Mouse (Mus musculus): ENCODE results near the gene Acat1.

DNA sequence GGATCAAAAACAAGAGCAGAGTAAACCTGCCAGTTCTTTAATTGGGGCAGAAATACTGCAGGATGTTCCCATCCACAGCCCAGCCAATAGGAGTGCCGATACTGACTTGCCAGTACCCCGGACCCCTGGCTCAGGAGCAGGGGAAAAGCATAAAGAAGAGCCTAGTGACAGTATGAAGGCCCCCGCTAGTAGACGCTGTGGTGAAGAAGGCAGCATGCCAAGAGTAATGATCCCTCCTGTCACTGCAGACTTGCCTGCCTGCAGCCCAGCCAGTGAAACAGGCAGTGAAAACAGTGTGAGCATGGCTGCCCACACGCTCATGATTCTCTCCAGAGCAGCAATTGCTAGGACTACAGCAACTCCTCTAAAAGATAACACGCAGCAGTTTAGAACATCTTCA is 39.5 kb downstream of the Acat1 start:
- no peak for TF ChIP-seq CTCF (IDR thresholded peaks at IDR 0.05; ENCODE audit: low read depth, low read length)
- no peak for TF ChIP-seq GATA1 (IDR thresholded peaks at IDR 0.05; ENCODE audit: borderline replicate concordance, low read length)

Measured in G1E (cell line).